Mouse (Mus musculus) liver, adult 2 months (tissue): ENCODE data around the gene Ctu1.

ENCODE experiments used
- CTCF ChIP-seq: fragments of 200-500 bp; IDR thresholded peaks from 2 replicates; pipeline ENCODE4 v1.5.1; 2011; ENCODE audit warnings: low read depth, low read length, control low read depth
- POLR2A ChIP-seq: fragments of 200-500 bp; IDR thresholded peaks from 2 replicates; pipeline ENCODE4 v1.6.1; 2011; ENCODE audit warnings: low read length, control low read depth; ENCODE audit not compliant: insufficient read depth; ENCODE audit errors: extremely low read depth

DNA sequence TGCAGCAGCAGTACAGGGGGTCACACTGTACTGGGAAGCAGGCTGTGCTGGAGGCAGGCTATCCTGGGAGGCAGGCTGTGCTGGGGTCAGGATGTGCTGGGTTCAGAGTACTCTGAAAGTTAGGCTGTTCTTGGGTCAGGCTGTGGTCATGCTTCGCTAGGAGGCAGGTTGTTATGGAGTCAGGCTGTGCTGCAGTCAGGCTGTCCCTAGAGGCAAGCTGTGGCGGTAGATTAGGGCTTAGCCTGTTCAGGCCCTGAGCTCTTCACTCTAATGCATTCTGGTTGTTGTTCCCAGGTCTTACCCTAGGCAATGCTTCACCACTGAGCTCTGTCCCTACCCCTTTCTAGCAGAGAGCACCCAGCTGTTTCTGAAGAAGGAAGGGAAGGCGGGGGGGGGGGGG is 46.8 kb upstream of the Ctu1 start:
- TF ChIP-seq POLR2A (no peak), CTCF (no peak)
